Mouse (Mus musculus) cerebellum, adult 2 months (tissue): Measurements from ENCODE around the gene Olfr987.

ENCODE experiments used
- CTCF ChIP-seq: fragments of 200-500 bp; IDR thresholded peaks from 2 replicates; pipeline ENCODE4 v1.5.1; 2011; ENCODE audit warnings: low read depth, mild to moderate bottlenecking, control low read depth, low read length, moderate library complexity, borderline replicate concordance; ENCODE audit not compliant: insufficient read depth
- POLR2A ChIP-seq: fragments of 200-500 bp; IDR thresholded peaks from 2 replicates; pipeline ENCODE4 v1.6.1; 2011; ENCODE audit warnings: low read length, control low read depth, borderline replicate concordance; ENCODE audit not compliant: insufficient read depth

DNA sequence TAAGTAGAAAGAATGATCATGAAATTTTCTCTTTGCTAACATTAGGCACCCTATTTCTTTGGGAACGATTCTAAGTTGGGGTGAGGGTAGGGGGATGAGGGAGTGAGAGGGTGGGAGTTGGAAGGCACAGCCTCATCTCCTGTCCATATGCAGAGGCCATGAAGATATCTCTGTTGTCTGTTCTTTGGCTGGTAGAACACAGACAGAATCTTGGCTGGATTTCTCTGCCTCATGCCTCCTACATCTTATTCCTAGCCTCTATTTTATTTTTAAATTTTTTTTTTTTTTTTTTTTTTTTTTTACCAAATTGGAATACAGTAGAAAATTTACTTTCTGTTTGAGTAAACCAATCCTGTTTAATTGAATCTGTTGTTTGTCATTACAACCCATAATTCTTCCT lies 53.7 kb downstream of the Olfr987 start:
- TF ChIP-seq CTCF (no peak), POLR2A (no peak)
